Mouse (Mus musculus) midbrain, embryonic 14.5 days (tissue): ENCODE data around the gene Utp11. TPM values are rescaled to one million over a fixed set of nuclear protein-coding genes. Genes with fewer than 3 reads are reported as not detected.

Experiments used
- ATAC-seq: fragments of 200-750 bp; cut with Nextera tagmentation; 2 replicates; pipeline ENCODE4 v1.8.0; 2017; ENCODE audit warnings: moderate number of reproducible peaks, moderate library complexity; ENCODE audit not compliant: low FRiP score, low TSS enrichment
- DNase-seq: peaks from one replicate; pipeline ENCODE4 v3.0.0-alpha.2; 2015
- H3K27ac ChIP-seq: fragments of 300-500 bp; sonication (generic); replicated peaks from 2 replicates; pipeline ENCODE4 v1.5.1; 2014; ENCODE audit warnings: mild to moderate bottlenecking, low read depth, low read length, moderate library complexity
- H3K27me3 ChIP-seq: fragments of 300-500 bp; sonication (generic); 2 replicates; pipeline ENCODE4 v1.6.1; 2014; ENCODE audit warnings: low read length, control low read depth, mixed read lengths; ENCODE audit not compliant: control insufficient read depth, insufficient read depth
- H3K36me3 ChIP-seq: fragments of 300-500 bp; sonication (generic); 2 replicates; pipeline ENCODE4 v1.6.1; 2014; ENCODE audit warnings: low read length, control low read depth; ENCODE audit not compliant: control insufficient read depth, insufficient read depth
- H3K4me1 ChIP-seq: fragments of 300-500 bp; sonication (generic); 2 replicates; pipeline ENCODE4 v1.6.1; 2014; ENCODE audit warnings: mild to moderate bottlenecking, antibody characterized with exemption, low read length, control low read depth; ENCODE audit not compliant: control insufficient read depth, insufficient read depth
- H3K4me2 ChIP-seq: fragments of 300-500 bp; sonication (generic); 2 replicates; pipeline ENCODE4 v1.6.1; 2014; ENCODE audit warnings: mild to moderate bottlenecking, low read length, moderate library complexity
- H3K4me3 ChIP-seq: fragments of 300-500 bp; sonication (generic); replicated peaks from 2 replicates; pipeline ENCODE4 v1.5.1; 2014; ENCODE audit warnings: low read depth, low read length
- H3K9ac ChIP-seq: fragments of 300-500 bp; sonication (generic); replicated peaks from 2 replicates; pipeline ENCODE4 v1.6.1; 2014; ENCODE audit warnings: mild to moderate bottlenecking, low read length, moderate library complexity
- H3K9me3 ChIP-seq: fragments of 300-500 bp; sonication (generic); 2 replicates; pipeline ENCODE4 v1.6.1; 2016; ENCODE audit warnings: low read length, control low read depth, mixed read lengths; ENCODE audit not compliant: control insufficient read depth
- WGBS: fragments of 180-500 bp; shearing (Covaris S2); extraction: QIAGEN DNeasy Blood & Tissue Kit; methylation state at CpG from one replicate; pipeline ENCODE4 v1.1.7; 2014; 5-methylcytosine and 5-hydroxymethylcytosine counted together
- polyA plus RNA-seq: library from polyadenylated mRNA; unstranded; fragments of >200 nt; fragmentation: Nextera tagmentation; extraction: Ambion mirVana; gene quantifications from 2 replicates; pipeline ENCODE4 v1.2.1, GENCODE M21; 2014

Utp11 gene
- polyA plus RNA-seq, 1 experiment from 2014 or later, result 38.2 TPM

DNA sequence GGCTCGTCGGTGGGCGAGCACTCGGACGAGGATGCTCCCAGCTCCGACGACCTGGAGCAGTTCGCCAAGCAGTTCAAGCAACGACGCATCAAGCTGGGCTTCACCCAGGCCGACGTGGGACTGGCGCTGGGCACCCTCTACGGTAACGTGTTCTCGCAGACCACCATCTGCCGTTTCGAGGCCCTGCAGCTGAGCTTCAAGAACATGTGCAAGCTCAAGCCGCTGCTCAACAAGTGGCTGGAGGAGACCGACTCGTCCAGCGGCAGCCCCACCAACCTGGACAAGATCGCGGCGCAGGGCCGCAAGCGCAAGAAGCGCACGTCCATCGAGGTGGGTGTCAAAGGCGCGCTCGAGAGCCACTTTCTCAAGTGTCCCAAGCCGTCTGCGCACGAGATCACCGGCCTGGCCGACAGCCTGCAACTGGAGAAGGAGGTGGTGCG is 35.0 kb downstream of the Utp11 start:
- H3K9me3 ChIP-seq, result no peaks in the 10 kb centered on the region
- peak; percentile 69 for DNase-seq
- H3K9ac ChIP-seq, result peak overlapping the region; percentile 58
- H3K4me1 ChIP-seq, result peaks cover 23% of the 10 kb centered on the region
- ATAC-seq, result no peak
- H3K27ac ChIP-seq, result peak overlapping the region; percentile 52; the same call in 1 of the 2 replicates
- no peaks in the 10 kb centered on the region for H3K36me3 ChIP-seq
- H3K4me3 ChIP-seq, result peak overlapping the region; percentile 63
- peak overlapping the region; percentile 88 for H3K4me2 ChIP-seq
- peaks cover 40% of the 10 kb centered on the region for H3K27me3 ChIP-seq
- WGBS, result under 1% methylated on average over 39 of the region's 39 CpGs

DNA sequence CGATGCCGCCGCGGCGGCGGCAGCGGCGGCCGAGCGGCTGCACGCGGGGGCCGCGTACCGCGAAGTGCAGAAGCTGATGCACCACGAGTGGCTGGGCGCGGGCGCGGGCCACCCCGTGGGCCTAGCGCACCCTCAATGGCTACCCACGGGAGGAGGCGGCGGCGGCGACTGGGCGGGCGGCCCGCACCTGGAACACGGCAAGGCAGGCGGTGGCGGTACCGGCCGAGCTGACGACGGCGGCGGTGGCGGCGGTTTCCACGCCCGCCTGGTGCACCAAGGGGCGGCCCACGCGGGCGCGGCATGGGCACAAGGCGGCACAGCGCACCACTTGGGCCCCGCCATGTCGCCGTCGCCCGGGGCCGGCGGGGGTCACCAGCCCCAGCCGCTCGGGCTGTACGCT is 35.6 kb downstream of the Utp11 start:
- peaks cover 40% of the 10 kb centered on the region for H3K27me3 ChIP-seq
- H3K4me3 ChIP-seq, result peak overlapping the region; percentile 63
- DNase-seq, result no peak
- peak overlapping the region; percentile 88 for H3K4me2 ChIP-seq
- peaks cover 28% of the 10 kb centered on the region for H3K4me1 ChIP-seq
- H3K36me3 ChIP-seq, result no peaks in the 10 kb centered on the region
- under 1% methylated on average over 56 of the region's 61 CpGs for WGBS
- no peaks in the 10 kb centered on the region for H3K9me3 ChIP-seq
- H3K27ac ChIP-seq, result peak overlapping the region; percentile 52
- no peak for ATAC-seq
- peak overlapping the region; percentile 58 for H3K9ac ChIP-seq

DNA sequence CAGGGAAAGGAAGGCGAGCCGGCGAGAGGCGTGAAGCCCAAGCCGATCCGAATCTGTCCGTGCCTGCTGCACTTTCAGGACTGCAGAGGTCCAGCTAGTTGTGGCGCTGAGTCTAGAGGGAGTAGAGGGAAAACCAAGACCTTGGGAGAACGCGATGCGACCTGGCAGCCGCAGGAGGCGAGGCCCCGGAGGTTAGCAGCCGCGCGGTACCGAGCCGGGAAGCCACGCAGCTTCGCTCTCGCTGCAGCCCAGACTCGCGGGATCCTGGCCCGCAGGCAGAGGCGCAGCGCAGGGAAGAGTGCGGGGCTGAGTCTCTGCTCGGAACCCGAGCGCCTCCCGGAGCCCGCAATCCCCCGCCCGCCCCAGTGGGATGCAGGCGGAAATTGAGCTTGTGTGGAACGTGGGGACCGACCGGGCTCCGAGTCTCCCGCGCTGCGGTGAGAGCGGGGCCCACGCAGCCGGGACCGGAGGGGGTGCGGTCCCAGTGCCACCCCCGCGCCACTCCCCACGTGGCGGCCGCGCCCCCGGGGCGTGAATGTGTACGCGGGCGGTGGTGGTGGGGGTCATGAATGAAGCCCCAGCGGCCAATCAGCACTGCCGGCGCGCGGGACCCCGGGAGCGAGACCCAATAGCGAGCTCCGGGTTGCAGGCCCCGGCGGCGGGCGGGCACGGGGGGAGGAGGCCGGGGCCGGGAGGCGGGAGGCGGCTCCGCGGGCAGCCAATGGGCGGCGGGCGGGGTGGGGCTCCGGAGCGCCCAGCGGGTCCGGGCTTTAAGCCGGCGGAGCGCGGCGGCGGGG is 36.3 kb downstream of the Utp11 start:
- under 1% methylated on average over 90 of the region's 92 CpGs for WGBS
- peaks cover 34% of the 10 kb centered on the region for H3K4me1 ChIP-seq
- peak overlapping the region; percentile 58 for H3K9ac ChIP-seq
- no peaks in the 10 kb centered on the region for H3K36me3 ChIP-seq
- ATAC-seq (peak; percentile 91), DNase-seq (peak; percentile 95)
- H3K4me3 ChIP-seq, result peak overlapping the region; percentile 63
- peak overlapping the region; percentile 70 for H3K27ac ChIP-seq
- H3K4me2 ChIP-seq, result peak overlapping the region; percentile 88
- H3K9me3 ChIP-seq, result no peaks in the 10 kb centered on the region
- H3K27me3 ChIP-seq, result peaks cover 39% of the 10 kb centered on the region

DNA sequence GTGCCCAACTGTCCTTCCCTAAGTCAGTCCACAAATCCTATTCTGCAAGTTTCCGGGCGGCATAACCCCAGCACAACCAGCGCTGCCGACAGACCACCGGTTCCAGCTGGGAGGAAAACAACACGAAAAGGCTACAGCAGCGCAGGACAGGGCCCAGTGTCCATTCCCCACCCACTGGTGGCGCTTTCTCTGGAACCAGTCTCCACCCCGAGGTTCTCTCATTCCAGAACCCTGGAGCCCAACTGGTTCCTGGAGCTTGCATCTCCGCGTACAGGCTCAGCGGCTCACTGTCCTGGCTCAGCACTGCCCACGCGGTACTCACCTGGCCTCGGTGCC is 36.9 kb downstream of the Utp11 start, which contains the start of gene Pou3f1:
Gene Pou3f1 (plus strand): TSS at position 290 of the 336 bp plus-strand sequence.
- peaks cover 34% of the 10 kb centered on the region for H3K4me1 ChIP-seq
- DNase-seq (no peak), ATAC-seq (peak; percentile 1; the same call in 1 of the 2 replicates)
- peaks cover 34% of the 10 kb centered on the region for H3K27me3 ChIP-seq
- H3K4me2 ChIP-seq, result peak within 1 kb of the TSS; percentile 88
- H3K27ac ChIP-seq, result peak within 1 kb of the TSS; percentile 70
- under 1% methylated on average over 15 of the region's 15 CpGs for WGBS
- H3K9me3 ChIP-seq, result no peaks in the 10 kb centered on the region
- peak within 1 kb of the TSS; percentile 58 for H3K9ac ChIP-seq
- peak within 1 kb of the TSS; percentile 63 for H3K4me3 ChIP-seq
- H3K36me3 ChIP-seq, result no peaks in the 10 kb centered on the region

DNA sequence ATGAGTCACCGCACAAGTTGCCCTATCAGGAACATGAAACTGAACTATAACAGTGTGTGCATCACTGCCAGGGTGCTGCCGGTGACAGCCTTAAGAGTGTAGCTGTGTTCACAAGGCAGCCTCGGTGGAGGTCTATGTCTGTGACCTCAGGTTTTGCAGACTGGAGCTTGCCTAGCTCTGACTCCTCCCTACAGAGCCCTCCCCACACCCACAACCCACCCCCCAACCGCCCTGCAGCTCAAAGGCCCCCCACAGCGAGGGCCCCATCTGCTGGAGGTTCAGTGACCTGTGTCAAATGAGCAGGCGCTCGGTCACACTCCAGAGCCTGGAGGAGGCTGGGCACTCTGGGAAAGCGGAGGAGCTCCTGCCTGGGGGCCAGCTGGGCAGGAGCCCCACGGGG is 40.5 kb downstream of the Utp11 start:
- peaks cover 16% of the 10 kb centered on the region for H3K27me3 ChIP-seq
- ATAC-seq (no peak), DNase-seq (peak; percentile 50)
- H3K4me3 ChIP-seq, result no peak overlapping the region
- no peak overlapping the region for H3K27ac ChIP-seq
- no peaks in the 10 kb centered on the region for H3K9me3 ChIP-seq
- no peaks in the 10 kb centered on the region for H3K36me3 ChIP-seq
- no peak overlapping the region for H3K9ac ChIP-seq
- 5% methylated on average over 9 of the region's 9 CpGs for WGBS
- peak overlapping the region; percentile 21 for H3K4me2 ChIP-seq
- peaks cover 21% of the 10 kb centered on the region for H3K4me1 ChIP-seq

DNA sequence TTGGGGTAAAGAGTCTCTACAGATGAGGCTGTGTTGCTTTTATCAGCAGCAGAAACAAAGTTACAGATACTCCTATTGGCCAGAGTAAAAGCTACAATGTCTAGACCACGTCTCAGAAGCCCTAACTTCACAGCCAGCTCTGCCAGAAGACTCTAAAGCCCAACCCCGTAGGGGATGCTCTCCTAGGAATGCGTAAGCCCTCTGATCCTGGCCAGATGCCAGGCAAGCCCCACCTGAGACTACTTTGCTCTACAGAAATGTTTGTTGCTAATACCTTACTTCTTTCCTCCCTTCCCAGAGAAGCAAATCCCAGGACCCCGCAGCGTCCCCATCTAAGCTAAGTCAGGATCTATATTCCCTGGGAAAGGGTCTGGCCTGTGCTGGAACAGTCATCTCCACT is 45.5 kb downstream of the Utp11 start:
- DNase-seq (peak; percentile 41), ATAC-seq (no peak)
- peaks cover 8% of the 10 kb centered on the region for H3K4me1 ChIP-seq
- no peak overlapping the region for H3K4me3 ChIP-seq
- no peaks in the 10 kb centered on the region for H3K9me3 ChIP-seq
- H3K4me2 ChIP-seq, result no peak overlapping the region
- no peaks in the 10 kb centered on the region for H3K27me3 ChIP-seq
- H3K27ac ChIP-seq, result no peak overlapping the region
- WGBS, result 30% methylated on average over 5 of the region's 5 CpGs
- H3K9ac ChIP-seq, result no peak overlapping the region
- H3K36me3 ChIP-seq, result no peaks in the 10 kb centered on the region

DNA sequence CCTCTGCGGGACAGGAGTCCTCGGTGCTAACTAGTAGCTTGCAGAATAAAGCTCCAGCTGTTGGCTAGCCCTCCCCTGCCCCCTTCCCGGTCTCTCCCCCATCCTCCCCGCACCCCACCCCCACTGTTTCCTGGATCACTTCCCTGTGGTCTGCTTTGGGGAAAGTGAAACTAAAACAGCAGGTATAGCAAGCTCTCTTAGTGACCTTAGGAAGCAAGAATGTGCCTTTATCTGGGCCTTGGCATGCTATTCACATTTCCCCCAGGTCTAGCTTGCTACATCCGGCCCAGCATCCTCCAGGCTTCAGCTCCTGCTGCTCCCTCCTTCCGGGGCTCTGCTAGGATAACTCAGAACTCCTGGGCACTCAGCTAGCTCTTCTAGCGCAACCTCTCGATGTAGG is 46.8 kb downstream of the Utp11 start:
- 24% methylated on average over 8 of the region's 8 CpGs for WGBS
- no peak for ATAC-seq
- H3K4me2 ChIP-seq, result no peak overlapping the region

DNA sequence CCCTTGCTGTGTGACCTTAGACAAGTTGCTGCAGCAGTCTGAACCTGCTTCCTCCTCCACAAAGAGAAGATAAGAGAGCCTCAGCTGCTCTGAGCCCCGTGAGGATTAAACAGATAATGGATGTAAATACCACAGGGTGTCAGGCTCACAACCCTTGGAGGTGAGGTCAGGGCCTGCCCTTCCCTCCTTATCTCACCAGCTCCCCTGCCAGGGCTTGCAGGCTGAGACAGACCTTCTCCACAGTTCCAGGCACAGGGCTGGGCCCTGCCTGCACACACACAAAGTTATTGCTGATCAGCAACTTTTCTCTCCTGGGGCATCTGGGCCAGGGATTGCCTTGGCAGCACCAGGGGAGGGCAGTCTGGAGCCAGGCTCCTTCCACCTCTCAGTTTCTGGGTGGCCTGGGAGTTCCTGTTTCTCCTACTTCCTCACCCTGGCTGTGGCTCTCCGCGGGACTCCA is 48.4 kb downstream of the Utp11 start:
- Histone ChIP-seq H3K4me1 (peaks cover 1% of the 10 kb centered on the region; the same call in 1 of the 2 replicates), H3K27ac (no peak overlapping the region), H3K27me3 (no peaks in the 10 kb centered on the region), H3K4me2 (no peak overlapping the region), H3K9me3 (no peaks in the 10 kb centered on the region), H3K36me3 (no peaks in the 10 kb centered on the region), H3K9ac (no peak overlapping the region), H3K4me3 (no peak overlapping the region)
- 13% methylated on average over 3 of the region's 3 CpGs for WGBS
- ATAC-seq (no peak), DNase-seq (no peak)

More for the DNA sequence above, 46.8 kb downstream of the Utp11 start:
- no peak overlapping the region for H3K4me3 ChIP-seq
- no peak for DNase-seq
- no peaks in the 10 kb centered on the region for H3K9me3 ChIP-seq
- H3K27ac ChIP-seq, result no peak overlapping the region
- H3K36me3 ChIP-seq, result no peaks in the 10 kb centered on the region
- H3K4me1 ChIP-seq, result no peaks in the 10 kb centered on the region
- no peaks in the 10 kb centered on the region for H3K27me3 ChIP-seq
- no peak overlapping the region for H3K9ac ChIP-seq

DNA sequence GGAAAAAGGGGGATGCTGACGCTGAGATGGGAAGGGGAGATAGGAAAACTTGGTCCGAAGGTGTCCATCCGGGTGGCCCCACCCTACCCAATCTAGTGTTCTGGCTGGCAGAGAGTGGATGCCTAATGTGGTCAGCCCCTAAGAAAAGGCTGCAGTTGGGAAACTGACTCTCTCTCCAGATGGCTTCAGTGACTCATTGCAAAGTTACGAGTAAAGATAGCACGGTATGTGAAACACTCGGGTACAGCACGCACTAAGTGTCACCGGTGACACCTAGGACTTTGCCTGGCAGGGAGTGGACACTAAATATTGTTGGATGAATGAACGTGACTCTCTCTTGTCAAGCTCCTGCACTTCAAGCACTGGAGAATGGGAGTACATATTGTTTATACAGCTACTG is 49.5 kb downstream of the Utp11 start:
- H3K4me3 ChIP-seq, result no peak overlapping the region
- H3K4me2 ChIP-seq, result no peak overlapping the region
- H3K9me3 ChIP-seq, result no peaks in the 10 kb centered on the region
- peaks cover 11% of the 10 kb centered on the region for H3K4me1 ChIP-seq
- H3K36me3 ChIP-seq, result no peaks in the 10 kb centered on the region
- no peaks in the 10 kb centered on the region for H3K27me3 ChIP-seq
- no peak overlapping the region for H3K9ac ChIP-seq
- no peak for DNase-seq
- no peak for ATAC-seq
- WGBS, result 94% methylated on average over 9 of the region's 9 CpGs
- no peak overlapping the region for H3K27ac ChIP-seq
